In genomic region chr19:21799410-21800373, GRCm38 (mm10) we compare ENCODE assay signal across 9 mouse cellular contexts. TPM values are rescaled to one million over a fixed set of nuclear protein-coding genes. Genes with fewer than 3 reads are reported as not detected.
DNase-seq lines count a peak whose midpoint lies in the region; ATAC-seq and TF ChIP-seq lines count a peak whose summit lies in the region.
"Had no signal": no experiment of that assay in that cellular context is flagged by ENCODE, and none has a peak within 500 bp of the region (broad histone marks: within the 10 kb centered on the region; RNA-seq: fewer than 3 reads in every experiment).

No protein-coding gene starts in this region.

- peak overlapping the region; percentile 7; the same call in 1 of the 2 replicates for H3K4me3 ChIP-seq in gastrocnemius, adult 2 months
- no peak overlapping the region for H3K4me3 ChIP-seq in stomach, embryonic 14.5 days (ENCODE audit: low read depth, low read length)
- H3K4me3 ChIP-seq in stomach, postnatal 0 days (ENCODE audit: low read depth, low read length) = no peak overlapping the region
- no peak overlapping the region for H3K4me3 ChIP-seq in liver, embryonic 16.5 days (ENCODE audit: low read depth, low read length)

- no peak for TF ChIP-seq EP300 in stomach, postnatal 0 days (optimal IDR thresholded peaks at IDR 0.05)

- DNase-seq in gastrocnemius, adult 2 months = no peak
- no peak for DNase-seq in gastrocnemius, adult 8-10 months (ENCODE audit: low spot score in 2 of 2)
- DNase-seq in stomach, postnatal 0 days (ENCODE audit: low spot score) = no peak
- no peak for DNase-seq in urinary bladder, adult 18-20 months (ENCODE audit: low spot score in 2 of 2)
- no peak for DNase-seq in testis, postnatal 10 days (ENCODE audit: low spot score)
- DNase-seq: B cell, adult 2 months had no signal

- no peaks in the 10 kb centered on the region for H3K9me3 ChIP-seq in stomach, embryonic 14.5 days (ENCODE audit: control insufficient read depth, low read depth, low read length)
- no peaks in the 10 kb centered on the region for H3K9me3 ChIP-seq in stomach, postnatal 0 days (ENCODE audit: control insufficient read depth, low read length)
- H3K9me3 ChIP-seq in liver, embryonic 16.5 days (replicated peaks; ENCODE audit: control insufficient read depth, low read length) = no peaks in the 10 kb centered on the region

- no peak overlapping the region for H3K4me2 ChIP-seq in stomach, embryonic 14.5 days (replicated peaks; ENCODE audit: low read depth, low read length)
- H3K4me2 ChIP-seq in stomach, postnatal 0 days (replicated peaks; ENCODE audit: low read depth) = no peak overlapping the region
- peak overlapping the region; percentile 30 for H3K4me2 ChIP-seq in liver, embryonic 16.5 days (ENCODE audit: low read depth, low read length)

- H3K27me3 ChIP-seq in stomach, embryonic 14.5 days (ENCODE audit: control insufficient read depth, insufficient read depth, low read length) = no peaks in the 10 kb centered on the region
- H3K27me3 ChIP-seq in stomach, postnatal 0 days (ENCODE audit: control insufficient read depth, insufficient read depth, low read length) = no peaks in the 10 kb centered on the region
- no peaks in the 10 kb centered on the region for H3K27me3 ChIP-seq in liver, embryonic 16.5 days (ENCODE audit: control insufficient read depth, insufficient read depth, low read depth, low read length)

- no peak for ATAC-seq in stomach, embryonic 14.5 days (ENCODE audit: insufficient number of reproducible peaks, insufficient read depth, low FRiP score, low read depth)
- ATAC-seq in stomach, postnatal 0 days (ENCODE audit: low FRiP score, low TSS enrichment) = no peak
- ATAC-seq in liver, embryonic 16.5 days (ENCODE audit: low read depth) = peak; percentile 80
- ATAC-seq in monocyte, adult 5-6 weeks (replicated peaks; ENCODE audit: insufficient number of reproducible peaks, low FRiP score, low TSS enrichment, poor library complexity, severe bottlenecking) = no peak

- intact Hi-C loops in gastrocnemius, adult 2 months (cut with DNase I) = no loop called here

- H3K36me3 ChIP-seq in stomach, embryonic 14.5 days (ENCODE audit: control insufficient read depth, insufficient read depth, low read length) = peaks cover 24% of the 10 kb centered on the region
- H3K36me3 ChIP-seq in stomach, postnatal 0 days (ENCODE audit: control insufficient read depth, insufficient read depth, low read length) = peaks cover 16% of the 10 kb centered on the region; the same call in 1 of the 2 replicates
- H3K36me3 ChIP-seq in liver, embryonic 16.5 days (ENCODE audit: control insufficient read depth, insufficient read depth) = peaks cover 7% of the 10 kb centered on the region

- H3K27ac ChIP-seq in gastrocnemius, adult 2 months = peak overlapping the region; percentile 62
- 0 out of 2 replicates have a peak overlapping the region, but pooled peaks have one; percentile 2 for H3K27ac ChIP-seq in stomach, embryonic 14.5 days (ENCODE audit: low read length)
- no peak overlapping the region for H3K27ac ChIP-seq in stomach, postnatal 0 days (replicated peaks)
- H3K27ac ChIP-seq in liver, embryonic 16.5 days (ENCODE audit: low read length) = peak overlapping the region; percentile 64

- no peak overlapping the region for H3K9ac ChIP-seq in stomach, embryonic 14.5 days (replicated peaks; ENCODE audit: low read depth, low read length)
- H3K9ac ChIP-seq in stomach, postnatal 0 days (ENCODE audit: low read length) = no peak overlapping the region
- peak overlapping the region; percentile 25; the same call in 1 of the 2 replicates for H3K9ac ChIP-seq in liver, embryonic 16.5 days (ENCODE audit: low read depth, low read length)

- TF ChIP-seq CTCF in gastrocnemius, adult 2 months (IDR thresholded peaks at IDR 0.05) = no peak
- TF ChIP-seq CTCF in stomach, postnatal 0 days (IDR thresholded peaks at IDR 0.05; ENCODE audit: low read depth) = no peak; the same call in 1 of the 2 replicates

- H3K4me1 ChIP-seq in stomach, embryonic 14.5 days (ENCODE audit: control insufficient read depth, insufficient read depth, low read length) = 0 out of 2 replicates have a peak, but pooled peaks cover 3% of the 10 kb centered on the region
- H3K4me1 ChIP-seq in stomach, postnatal 0 days (replicated peaks; ENCODE audit: control insufficient read depth, insufficient read depth) = no peaks in the 10 kb centered on the region; the same call in 1 of the 2 replicates
- H3K4me1 ChIP-seq in liver, embryonic 16.5 days (ENCODE audit: control insufficient read depth, low read depth, low read length) = peaks cover 8% of the 10 kb centered on the region

- 61% methylated on average over 13 of the region's 13 CpGs for WGBS in stomach, embryonic 14.5 days
- WGBS in stomach, postnatal 0 days = 60% methylated on average over 13 of the region's 13 CpGs
- WGBS in liver, embryonic 16.5 days (ENCODE audit: insufficient replicate concordance) = 23% methylated on average over 13 of the region's 13 CpGs

RNA-seq across cellular contexts. Expression of gene Cemip2, which starts 21.6 kb away (rescaled TPM):
- total RNA-seq in gastrocnemius, adult 2 months (2021) = 1 to 10 TPM; 6.9 to 8.8 TPM
- 10 to 100 TPM in 3 of 4 experiments, 1 to 10 TPM in 1; 9.7 to 13.0 (median 11.2) TPM for total RNA-seq in gastrocnemius, adult 8-10 months (2022)
- polyA plus RNA-seq in stomach, embryonic 14.5 days (2014; fragmentation: Nextera tagmentation; extraction: Ambion mirVana) = 18.0 TPM in 2 replicates
- polyA plus RNA-seq in stomach, postnatal 0 days (2015; fragmentation: Nextera tagmentation; extraction: Ambion mirVana) = 5.5 and 5.8 TPM in 2 replicates
- 8.0 and 8.7 TPM in 2 replicates for polyA plus RNA-seq in liver, embryonic 16.5 days (2015; fragmentation: Nextera tagmentation; extraction: Ambion mirVana)
- total RNA-seq in monocyte, adult 5-6 weeks (2017) = 13.1 to 24.4 TPM (median 16.6 TPM) in 3 replicates
